Mouse (Mus musculus) CH12.LX (cell line): ENCODE data around the gene Leng9.

Experiments
- CTCF ChIP-seq, 2 experiments: IDR thresholded peaks in 1 of 2; conservative IDR thresholded peaks in 1 of 2; 2 replicates each; pipeline ENCODE4 v1.5.1; 2011 to 2012; ENCODE audit warnings: low read depth in 2 of 2, low read length in 2 of 2, improper control_type of control experiment in 1 of 2, inconsistent platforms in 1 of 2, mild to moderate bottlenecking in 1 of 2, moderate library complexity in 1 of 2
- MAX ChIP-seq: IDR thresholded peaks from 2 replicates; pipeline ENCODE4 v1.6.1; 2011; ENCODE audit warnings: low read length, improper control_type of control experiment

DNA sequence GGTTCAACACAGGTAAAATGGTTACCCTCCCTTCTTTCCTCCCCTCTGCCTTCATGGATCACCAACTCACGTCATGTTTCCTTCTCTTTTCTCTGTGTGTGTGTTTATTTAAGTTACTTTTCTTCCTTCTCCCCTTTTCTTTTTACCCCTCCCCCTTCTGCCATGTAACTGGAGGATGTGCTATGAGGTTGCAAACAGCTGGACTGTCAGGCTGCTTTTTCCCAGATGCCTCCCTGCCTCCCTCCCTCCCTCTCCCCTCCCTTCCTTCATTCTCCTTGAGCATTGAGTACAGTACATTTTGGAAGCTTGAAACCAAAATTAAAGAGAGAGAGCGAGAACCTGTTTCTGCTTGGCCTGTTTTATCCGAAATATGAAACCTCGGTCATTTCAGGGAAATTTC, 2.3 kb downstream of the Leng9 start:
- TF ChIP-seq CTCF (conservative IDR thresholded peaks at IDR 0.05 in 1 of 2, IDR thresholded peaks at IDR 0.05 in 1 of 2; ENCODE audit: low read depth in 2 of 2, low read length in 2 of 2) (no peak), MAX (no peak)
